Mouse (Mus musculus) megakaryocyte, embryonic 14.5 days (primary cell): ENCODE results near the gene Ptprn2. TPM values are rescaled to one million over a fixed set of nuclear protein-coding genes. Genes with fewer than 3 reads are reported as not detected.

Experiments used
- H3K27me3 ChIP-seq: replicated peaks from 2 replicates; pipeline ENCODE3; 2012; ENCODE audit warnings: inconsistent platforms
- H3K36me3 ChIP-seq: replicated peaks from 2 replicates; pipeline ENCODE3; 2012; ENCODE audit warnings: low read length, inconsistent platforms, mixed read lengths
- H3K4me1 ChIP-seq: 2 replicates; pipeline ENCODE4 v1.6.1; 2012; ENCODE audit warnings: inconsistent platforms
- H3K4me3 ChIP-seq: replicated peaks from 2 replicates; pipeline ENCODE3; 2012; ENCODE audit warnings: moderate library complexity, mild to moderate bottlenecking, inconsistent platforms
- H3K9me3 ChIP-seq: 2 replicates; pipeline ENCODE4 v1.6.1; 2012; ENCODE audit warnings: inconsistent platforms
- FLI1 ChIP-seq: IDR thresholded peaks from 2 replicates; pipeline ENCODE4 v1.6.1; 2012; ENCODE audit warnings: low read length, inconsistent platforms, mixed read lengths
- GATA1 ChIP-seq: IDR thresholded peaks from 3 replicates; pipeline ENCODE4 v1.6.1; 2012; ENCODE audit warnings: mixed read lengths, low read length, inconsistent platforms, borderline replicate concordance
- polyA plus RNA-seq: library from polyadenylated mRNA; stranded (reverse); fragments of >175 nt; gene quantifications from 2 replicates; pipeline ENCODE4 v1.2.3, GENCODE M21; 2012; ENCODE audit warnings: low replicate concordance; ENCODE audit not compliant: insufficient read depth

The Ptprn2 gene
- polyA plus RNA-seq, 1 experiment, result not detected

DNA sequence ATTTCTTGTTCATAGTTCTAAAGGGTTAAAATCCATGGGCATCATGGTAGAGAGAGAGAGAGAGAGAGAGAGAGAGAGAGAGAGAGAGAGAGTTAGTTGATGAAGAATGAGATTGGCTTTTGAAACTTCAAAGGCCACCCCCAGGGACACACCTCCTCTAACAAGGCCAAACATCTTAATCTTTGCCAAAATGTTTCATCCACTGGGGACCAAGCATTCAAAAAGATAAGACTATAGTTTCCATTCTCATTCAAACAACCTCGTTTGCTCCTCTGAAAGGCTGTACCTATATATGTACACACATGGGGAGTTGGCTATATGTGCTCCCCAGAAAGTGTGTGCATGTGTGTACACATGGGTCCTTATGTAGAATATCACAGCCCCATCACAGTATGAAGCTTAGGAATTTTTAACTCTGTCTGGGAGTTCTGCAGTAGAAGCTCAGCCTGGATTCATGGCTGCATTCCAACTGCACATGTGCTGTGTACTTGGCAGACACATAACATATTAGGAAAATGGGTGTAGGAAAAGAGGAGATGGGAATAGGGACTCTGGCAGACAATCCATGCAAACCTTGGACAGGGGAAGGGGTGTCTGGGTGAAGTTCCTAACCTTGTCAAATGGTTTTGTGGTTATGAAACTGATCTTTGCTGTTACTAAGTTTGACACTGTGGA is 600.3 kb downstream of the Ptprn2 start:
- Histone ChIP-seq H3K9me3 (no peaks in the 10 kb centered on the region), H3K36me3 (no peaks in the 10 kb centered on the region), H3K4me1 (no peaks in the 10 kb centered on the region), H3K4me3 (no peak overlapping the region), H3K27me3 (no peaks in the 10 kb centered on the region)
- TF ChIP-seq GATA1 (no peak), FLI1 (no peak)

DNA sequence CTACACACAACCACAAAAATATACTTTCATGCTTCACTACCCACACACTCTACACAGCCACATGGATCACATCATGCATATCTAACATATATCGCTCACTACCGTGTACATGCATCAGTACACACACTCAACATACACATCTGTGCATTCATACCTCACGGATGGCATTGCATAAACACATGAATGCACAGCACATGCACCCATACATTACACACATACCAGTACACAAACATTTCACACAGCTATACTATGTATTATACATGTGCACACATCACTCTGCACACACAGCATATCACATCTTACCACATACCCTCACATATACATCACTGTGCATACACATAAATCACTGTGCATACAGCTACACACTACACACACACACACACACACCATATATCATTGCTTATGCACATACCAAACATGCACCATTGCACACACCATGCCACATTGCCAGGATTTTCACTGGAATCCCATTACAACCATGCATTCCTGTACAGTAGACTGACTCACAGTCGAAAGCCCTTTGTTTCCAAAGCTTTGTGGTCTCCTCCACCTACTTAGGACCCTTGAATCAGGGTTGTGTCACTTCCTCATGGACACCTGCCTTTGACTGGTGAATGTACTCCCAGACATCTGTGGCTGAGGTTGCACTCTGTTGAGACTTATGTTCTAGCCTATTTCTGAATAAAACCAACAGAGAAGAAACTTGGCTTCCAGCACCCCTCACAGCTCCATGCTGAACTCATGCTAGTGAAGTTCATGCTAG is 607.0 kb downstream of the Ptprn2 start:
- Histone ChIP-seq H3K9me3 (no peaks in the 10 kb centered on the region; the same call in 1 of the 2 replicates), H3K27me3 (no peaks in the 10 kb centered on the region), H3K4me1 (no peaks in the 10 kb centered on the region), H3K36me3 (no peaks in the 10 kb centered on the region), H3K4me3 (peak overlapping the region; percentile 44)
- TF ChIP-seq FLI1 (no peak), GATA1 (no peak; the same call in 2 of the 3 replicates)

DNA sequence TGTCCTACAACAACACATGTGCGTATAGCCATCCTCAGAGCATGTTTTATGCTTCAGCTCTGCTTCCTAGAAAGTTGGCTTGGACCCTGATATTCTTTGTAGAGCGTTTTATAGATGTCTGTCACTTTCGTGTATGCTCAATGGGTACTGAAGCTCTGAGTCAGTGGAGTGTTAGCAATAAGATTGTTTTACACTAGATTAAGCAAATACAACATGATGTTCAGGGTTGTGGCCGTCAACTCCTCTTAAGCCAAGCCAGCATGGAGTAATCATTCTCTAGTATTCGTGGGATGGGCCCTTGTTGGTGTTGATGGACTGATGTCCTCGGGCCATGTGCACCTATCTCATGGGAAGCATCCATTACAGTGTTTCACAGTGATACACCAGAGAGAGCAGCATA is 610.4 kb downstream of the Ptprn2 start:
- H3K9me3 ChIP-seq, result no peaks in the 10 kb centered on the region; the same call in 1 of the 2 replicates
- H3K4me1 ChIP-seq, result no peaks in the 10 kb centered on the region
- no peak overlapping the region for H3K4me3 ChIP-seq
- no peak for TF ChIP-seq FLI1
- TF ChIP-seq GATA1, result no peak
- H3K27me3 ChIP-seq, result no peaks in the 10 kb centered on the region
- H3K36me3 ChIP-seq, result no peaks in the 10 kb centered on the region

DNA sequence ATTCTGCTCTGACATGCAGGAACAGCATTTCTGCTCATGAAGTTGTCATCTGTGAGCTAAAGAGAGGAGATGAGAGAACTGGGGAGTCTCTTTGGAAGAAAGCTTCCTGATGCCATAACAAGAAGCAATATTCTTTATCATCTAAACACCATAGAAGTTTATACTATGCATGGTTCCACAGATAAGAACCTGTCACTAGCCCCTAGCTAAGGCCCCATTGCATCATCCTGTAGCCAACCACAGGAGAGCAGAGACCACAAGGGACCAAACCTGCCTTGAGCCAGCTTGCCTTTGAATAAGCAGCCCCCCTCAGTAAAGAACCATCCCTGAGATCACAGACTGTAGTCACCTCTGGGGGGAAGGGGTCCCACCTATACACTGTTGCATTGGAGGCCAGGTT is 612.8 kb downstream of the Ptprn2 start:
- Histone ChIP-seq H3K36me3 (no peaks in the 10 kb centered on the region), H3K9me3 (no peaks in the 10 kb centered on the region; the same call in 1 of the 2 replicates), H3K27me3 (no peaks in the 10 kb centered on the region), H3K4me1 (no peaks in the 10 kb centered on the region), H3K4me3 (no peak overlapping the region)
- TF ChIP-seq FLI1, result no peak
- TF ChIP-seq GATA1, result no peak

DNA sequence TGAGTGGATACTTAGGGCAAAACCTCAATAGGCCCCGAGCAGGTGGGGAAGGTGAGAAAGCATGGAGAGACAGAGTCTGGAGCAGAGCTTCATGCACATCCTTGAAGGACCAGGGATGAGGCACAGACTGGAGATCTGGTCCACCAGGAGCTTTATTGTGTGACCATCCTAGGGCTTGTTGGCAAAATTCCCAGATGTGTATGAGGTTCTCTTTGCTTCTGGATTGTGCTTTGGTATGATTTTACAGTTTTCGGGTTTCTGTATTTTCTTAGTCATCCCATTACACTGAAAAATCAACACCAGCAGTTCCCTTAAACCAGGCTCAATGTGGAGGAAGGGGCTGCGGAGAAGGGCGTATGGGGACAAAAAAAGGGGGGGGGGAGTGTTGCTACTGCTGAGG is 621.2 kb downstream of the Ptprn2 start:
- H3K9me3 ChIP-seq, result no peaks in the 10 kb centered on the region
- TF ChIP-seq GATA1, result no peak
- H3K27me3 ChIP-seq, result no peaks in the 10 kb centered on the region
- H3K4me3 ChIP-seq, result no peak overlapping the region
- no peaks in the 10 kb centered on the region for H3K36me3 ChIP-seq
- H3K4me1 ChIP-seq, result no peaks in the 10 kb centered on the region

DNA sequence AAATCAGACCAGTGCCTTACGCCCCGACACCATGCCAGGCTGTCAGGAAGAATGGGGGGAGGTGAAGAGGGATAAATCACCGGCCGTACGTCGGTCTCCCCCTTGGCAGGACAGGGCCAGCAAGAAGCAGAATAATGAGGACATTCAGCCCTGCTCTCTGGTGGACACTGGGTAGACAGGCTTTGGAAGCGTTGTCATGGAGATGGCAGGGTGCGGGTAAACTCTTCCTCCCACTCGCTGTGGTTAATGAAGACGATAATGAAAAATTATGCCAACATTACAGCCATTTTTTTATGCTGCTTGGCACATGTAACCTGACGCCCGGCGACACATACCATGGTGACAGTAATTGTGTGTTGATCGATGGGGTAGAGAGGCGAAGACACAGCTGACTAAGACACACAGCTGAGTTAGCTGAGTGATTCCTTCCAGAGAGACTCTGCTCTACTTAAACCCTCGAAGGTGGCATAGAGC is 621.7 kb downstream of the Ptprn2 start:
- no peaks in the 10 kb centered on the region for H3K9me3 ChIP-seq
- no peak for TF ChIP-seq GATA1
- no peak for TF ChIP-seq FLI1

DNA sequence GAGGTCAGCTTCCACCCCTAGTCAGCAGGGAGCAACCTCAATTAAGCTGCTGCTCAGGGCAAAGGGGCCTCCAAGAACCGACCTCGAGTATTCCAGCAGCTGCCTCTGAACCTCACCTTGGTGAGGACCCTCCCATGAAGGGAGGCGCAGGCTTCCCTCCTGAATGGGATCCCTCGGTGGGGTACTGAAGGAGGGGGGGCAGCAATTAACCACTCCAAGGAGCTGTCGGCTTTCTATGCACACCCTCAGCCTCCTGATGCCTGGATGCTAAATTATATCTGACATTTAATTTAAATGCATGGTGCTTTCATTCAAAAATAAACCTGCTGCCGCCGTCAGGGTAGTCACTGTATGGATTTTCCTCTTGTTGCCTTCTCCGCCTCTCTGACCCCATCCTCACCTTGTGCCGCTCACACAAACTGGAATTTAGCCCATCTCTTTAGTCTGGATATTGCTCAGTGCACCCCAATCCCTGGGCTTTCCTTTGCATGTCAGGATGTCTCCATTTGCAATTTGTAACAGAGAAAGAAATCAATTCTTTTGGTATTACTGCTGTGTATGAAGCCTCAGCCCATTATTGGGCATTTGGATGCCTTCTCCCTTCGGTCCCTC is 629.8 kb downstream of the Ptprn2 start:
- TF ChIP-seq GATA1 (no peak), FLI1 (no peak)
- Histone ChIP-seq H3K36me3 (no peaks in the 10 kb centered on the region), H3K27me3 (no peaks in the 10 kb centered on the region), H3K4me3 (no peak overlapping the region), H3K4me1 (no peaks in the 10 kb centered on the region), H3K9me3 (peaks cover 3% of the 10 kb centered on the region; the same call in 1 of the 2 replicates)

More for the DNA sequence above, 621.7 kb downstream of the Ptprn2 start:
- Histone ChIP-seq H3K36me3 (no peaks in the 10 kb centered on the region), H3K4me3 (no peak overlapping the region), H3K27me3 (no peaks in the 10 kb centered on the region), H3K4me1 (no peaks in the 10 kb centered on the region)

DNA sequence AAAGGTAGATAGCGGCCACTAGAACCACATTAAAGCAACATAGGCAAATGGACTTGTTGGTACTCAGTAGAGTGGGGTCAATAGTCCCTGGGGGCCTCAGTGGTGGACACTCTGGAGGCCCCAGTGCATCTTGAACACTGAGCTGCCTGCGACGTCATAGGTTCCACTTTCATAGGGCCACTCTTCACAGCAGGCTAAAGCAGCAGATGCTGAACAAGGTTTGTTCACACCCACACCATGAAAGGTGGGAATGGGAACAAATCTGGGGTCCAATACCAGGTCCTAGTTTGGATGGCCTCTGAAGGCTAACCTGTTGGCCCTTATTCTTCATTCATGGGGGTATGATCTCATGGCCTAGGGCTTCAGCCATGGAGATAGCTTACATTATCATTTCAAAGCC is 641.6 kb downstream of the Ptprn2 start:
- H3K9me3 ChIP-seq, result no peaks in the 10 kb centered on the region; the same call in 1 of the 2 replicates
- H3K4me1 ChIP-seq, result no peaks in the 10 kb centered on the region
- H3K36me3 ChIP-seq, result no peaks in the 10 kb centered on the region
- no peak overlapping the region for H3K4me3 ChIP-seq
- peaks cover 1% of the 10 kb centered on the region for H3K27me3 ChIP-seq
- TF ChIP-seq GATA1 (no peak), FLI1 (no peak)

DNA sequence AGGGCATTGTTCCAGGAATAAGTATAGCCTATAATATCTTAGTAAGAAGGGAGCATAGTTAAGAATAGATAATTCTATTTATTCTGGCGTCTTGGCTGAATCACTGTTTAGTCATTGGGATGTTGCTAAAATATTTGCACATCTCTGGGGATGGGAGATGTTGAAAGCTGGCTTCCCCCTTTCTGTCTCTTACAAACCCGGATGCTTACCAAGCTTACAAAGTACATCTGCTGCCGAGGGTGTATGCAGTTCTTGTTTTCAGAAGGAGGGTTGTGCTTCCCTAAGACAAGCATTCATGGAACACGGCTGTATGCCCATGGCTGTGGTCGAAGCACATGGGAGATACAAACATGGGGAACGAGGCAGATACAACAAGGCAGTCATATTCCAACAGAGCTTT is 642.0 kb downstream of the Ptprn2 start:
- H3K4me3 ChIP-seq, result no peak overlapping the region
- H3K36me3 ChIP-seq, result no peaks in the 10 kb centered on the region
- H3K9me3 ChIP-seq, result no peaks in the 10 kb centered on the region; the same call in 1 of the 2 replicates
- H3K4me1 ChIP-seq, result no peaks in the 10 kb centered on the region
- H3K27me3 ChIP-seq, result peaks cover 1% of the 10 kb centered on the region
- TF ChIP-seq GATA1 (no peak), FLI1 (no peak)

DNA sequence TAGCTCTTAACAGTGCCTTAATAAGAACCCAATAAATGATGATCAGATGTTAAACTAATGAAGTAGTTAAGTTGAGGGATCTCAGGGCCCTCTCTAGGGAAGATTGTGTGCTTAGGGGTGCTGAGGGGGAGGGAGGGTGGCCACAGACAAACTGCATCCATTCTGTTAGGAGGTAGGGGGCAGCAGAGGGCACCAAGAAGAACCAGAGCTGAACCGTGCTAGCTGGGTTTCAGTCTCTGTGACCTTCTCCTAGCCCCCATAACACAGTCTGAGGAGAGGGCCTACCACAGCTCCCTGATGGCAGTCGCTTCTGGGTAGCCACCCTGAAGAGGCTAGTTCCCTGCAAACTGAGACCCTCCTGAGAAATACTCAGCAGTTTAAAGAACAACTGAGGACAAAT is 646.6 kb downstream of the Ptprn2 start:
- no peak for TF ChIP-seq GATA1
- TF ChIP-seq FLI1, result no peak
- Histone ChIP-seq H3K9me3 (no peaks in the 10 kb centered on the region), H3K4me3 (no peak overlapping the region), H3K4me1 (no peaks in the 10 kb centered on the region), H3K27me3 (peaks cover 1% of the 10 kb centered on the region), H3K36me3 (no peaks in the 10 kb centered on the region)
